Mouse (Mus musculus) limb, embryonic 10.5 days (tissue): ENCODE measurements at regions not wholly inside any gene's neighbourhood (a gene's known extent, or its start where the extent isn't known, plus 50 kb on each side); places are given as distances from the start of the nearest gene placed in this dataset.

Experiments
- DNase-seq: peaks from one replicate; pipeline ENCODE4 v3.0.0-alpha.2; 2017; ENCODE audit warnings: low spot score
- H3K27ac ChIP-seq: fragments of 300-500 bp; sonication (generic); 2 replicates; pipeline ENCODE4 v1.5.1; 2016; ENCODE audit warnings: mild to moderate bottlenecking
- H3K27me3 ChIP-seq: fragments of 300-500 bp; sonication (generic); 2 replicates; pipeline ENCODE4 v1.6.1; 2016; ENCODE audit warnings: low read depth, mild to moderate bottlenecking; ENCODE audit not compliant: poor library complexity, severe bottlenecking
- H3K36me3 ChIP-seq: fragments of 300-500 bp; sonication (generic); 2 replicates; pipeline ENCODE4 v1.6.1; 2016; ENCODE audit warnings: mild to moderate bottlenecking, moderate library complexity
- H3K4me1 ChIP-seq: fragments of 300-500 bp; sonication (generic); 2 replicates; pipeline ENCODE4 v1.6.1; 2016
- H3K4me3 ChIP-seq: fragments of 300-500 bp; sonication (generic); 2 replicates; pipeline ENCODE4 v1.5.1; 2016; ENCODE audit warnings: mild to moderate bottlenecking, moderate library complexity
- H3K9me3 ChIP-seq: fragments of 300-500 bp; sonication (generic); replicated peaks from 2 replicates; pipeline ENCODE4 v1.6.1; 2016; ENCODE audit warnings: mild to moderate bottlenecking
- WGBS: fragments of 180-500 bp; shearing (Covaris S2); methylation state at CpG from one replicate; pipeline ENCODE4 v1.1.7; 2016; 5-methylcytosine and 5-hydroxymethylcytosine counted together

GRCm38 (mm10) chr11:19606943-19607342 lies 317.2 kb upstream of the Spred2 start:
- 94% methylated on average over 8 of the region's 8 CpGs for WGBS
- H3K9me3 ChIP-seq = no peaks in the 10 kb centered on the region
- H3K4me1 ChIP-seq = peaks cover 23% of the 10 kb centered on the region
- no peaks in the 10 kb centered on the region for H3K36me3 ChIP-seq
- H3K27me3 ChIP-seq = no peaks in the 10 kb centered on the region
- no peak overlapping the region for H3K27ac ChIP-seq
- DNase-seq = no peak
- no peak overlapping the region for H3K4me3 ChIP-seq

GRCm38 (mm10) chr11:19607941-19608340 lies 316.2 kb upstream of the Spred2 start:
- no peaks in the 10 kb centered on the region for H3K36me3 ChIP-seq
- DNase-seq = no peak
- peaks cover 23% of the 10 kb centered on the region for H3K4me1 ChIP-seq
- no peak overlapping the region for H3K4me3 ChIP-seq
- no peak overlapping the region for H3K27ac ChIP-seq
- H3K9me3 ChIP-seq = no peaks in the 10 kb centered on the region
- no peaks in the 10 kb centered on the region for H3K27me3 ChIP-seq

- 87% methylated on average over 4 of the region's 4 CpGs for WGBS
- H3K27ac ChIP-seq = no peak overlapping the region
- no peak for DNase-seq
- no peaks in the 10 kb centered on the region for H3K27me3 ChIP-seq
- H3K4me3 ChIP-seq = no peak overlapping the region
- no peaks in the 10 kb centered on the region for H3K36me3 ChIP-seq
- peaks cover 23% of the 10 kb centered on the region for H3K4me1 ChIP-seq
- H3K9me3 ChIP-seq = no peaks in the 10 kb centered on the region
Measured at GRCm38 (mm10) chr11:19608523-19608922, 315.7 kb upstream of the Spred2 start.

GRCm38 (mm10) chr11:19610559-19610958 lies 313.6 kb upstream of the Spred2 start:
- whole genome bisulfite sequencing = 11% methylated on average over 6 of the region's 6 CpGs
- no peaks in the 10 kb centered on the region for H3K27me3 ChIP-seq
- no peak overlapping the region for H3K27ac ChIP-seq
- DNase-seq = peak; percentile 33
- no peaks in the 10 kb centered on the region for H3K9me3 ChIP-seq
- peaks cover 15% of the 10 kb centered on the region for H3K4me1 ChIP-seq
- no peaks in the 10 kb centered on the region for H3K36me3 ChIP-seq
- no peak overlapping the region for H3K4me3 ChIP-seq

- Histone ChIP-seq H3K27ac (no peak overlapping the region), H3K4me3 (no peak overlapping the region), H3K27me3 (0 out of 2 replicates have a peak, but pooled peaks cover 5% of the 10 kb centered on the region), H3K9me3 (no peaks in the 10 kb centered on the region), H3K4me1 (peaks cover 15% of the 10 kb centered on the region), H3K36me3 (no peaks in the 10 kb centered on the region)
- 82% methylated on average over 4 of the region's 4 CpGs for WGBS
- peak; percentile 26 for DNase-seq
Measured at GRCm38 (mm10) chr11:19611217-19611616, 313.0 kb upstream of the Spred2 start.

GRCm38 (mm10) chr11:19616520-19616919 lies 307.7 kb upstream of the Spred2 start:
- Histone ChIP-seq H3K36me3 (no peaks in the 10 kb centered on the region), H3K4me1 (peaks cover 13% of the 10 kb centered on the region), H3K9me3 (no peaks in the 10 kb centered on the region), H3K4me3 (no peak overlapping the region), H3K27ac (no peak overlapping the region), H3K27me3 (0 out of 2 replicates have a peak, but pooled peaks cover 10% of the 10 kb centered on the region)
- WGBS = 63% methylated on average over 4 of the region's 4 CpGs
- DNase-seq = no peak

GRCm38 (mm10) chr11:19619494-19619893 lies 304.7 kb upstream of the Spred2 start:
- H3K27me3 ChIP-seq = 0 out of 2 replicates have a peak, but pooled peaks cover 10% of the 10 kb centered on the region
- 88% methylated on average over 13 of the region's 13 CpGs for whole genome bisulfite sequencing
- no peak overlapping the region for H3K4me3 ChIP-seq
- no peaks in the 10 kb centered on the region for H3K36me3 ChIP-seq
- no peak overlapping the region for H3K27ac ChIP-seq
- H3K9me3 ChIP-seq = no peaks in the 10 kb centered on the region
- peaks cover 13% of the 10 kb centered on the region for H3K4me1 ChIP-seq
- DNase-seq = no peak

DNA sequence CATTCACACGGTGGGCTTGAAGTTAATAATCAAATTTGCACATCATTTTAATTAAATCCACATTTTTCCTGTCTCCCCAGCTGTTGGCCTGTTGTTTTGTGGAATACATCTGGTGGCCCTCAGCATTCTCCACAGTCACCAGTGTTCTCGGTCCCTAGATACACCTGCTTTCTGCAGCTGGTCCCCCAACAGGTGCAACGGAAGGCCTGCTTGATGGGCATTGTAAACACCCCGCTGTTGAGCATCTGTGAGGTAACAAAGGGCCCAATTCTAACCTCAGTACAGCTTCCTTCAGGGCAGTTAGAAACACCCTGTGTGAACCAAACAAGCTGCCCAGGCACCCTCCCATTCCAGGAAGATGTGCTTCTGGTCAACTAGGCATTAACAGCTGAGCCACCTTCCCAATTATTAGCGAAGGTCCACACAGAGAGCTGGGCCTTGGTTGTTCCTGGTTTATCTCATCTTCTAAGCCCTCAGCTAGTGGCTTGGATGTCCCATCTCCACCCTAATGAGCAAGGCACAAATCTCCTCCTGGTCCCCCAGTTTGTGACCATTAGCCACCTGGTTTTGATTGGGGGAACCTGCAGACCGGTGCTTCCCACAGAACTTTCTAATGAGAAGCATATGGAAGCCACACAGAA lies 293.0 kb upstream of the Spred2 start:
- WGBS = 41% methylated on average over 6 of the region's 6 CpGs
- Histone ChIP-seq H3K4me1 (peaks cover 29% of the 10 kb centered on the region), H3K4me3 (no peak overlapping the region), H3K36me3 (no peaks in the 10 kb centered on the region), H3K27me3 (peaks cover 55% of the 10 kb centered on the region), H3K27ac (no peak overlapping the region), H3K9me3 (no peaks in the 10 kb centered on the region)
- DNase-seq = peak; percentile 72

- H3K9me3 ChIP-seq = no peaks in the 10 kb centered on the region
- peaks cover 55% of the 10 kb centered on the region for H3K27me3 ChIP-seq
- no peaks in the 10 kb centered on the region for H3K36me3 ChIP-seq
- no peak overlapping the region for H3K27ac ChIP-seq
- peaks cover 29% of the 10 kb centered on the region for H3K4me1 ChIP-seq
- no peak overlapping the region for H3K4me3 ChIP-seq
- DNase-seq = no peak
- 85% methylated on average over 5 of the region's 5 CpGs for WGBS
Measured at GRCm38 (mm10) chr11:19632477-19632876, 291.7 kb upstream of the Spred2 start.

- H3K27me3 ChIP-seq = peaks cover 47% of the 10 kb centered on the region
- no peak overlapping the region for H3K4me3 ChIP-seq
- no peak for DNase-seq
- 85% methylated on average over 5 of the region's 5 CpGs for WGBS
- no peaks in the 10 kb centered on the region for H3K9me3 ChIP-seq
- no peak overlapping the region for H3K27ac ChIP-seq
- peaks cover 29% of the 10 kb centered on the region for H3K4me1 ChIP-seq
- no peaks in the 10 kb centered on the region for H3K36me3 ChIP-seq
Measured at GRCm38 (mm10) chr11:19633621-19634020, 290.6 kb upstream of the Spred2 start.

DNA sequence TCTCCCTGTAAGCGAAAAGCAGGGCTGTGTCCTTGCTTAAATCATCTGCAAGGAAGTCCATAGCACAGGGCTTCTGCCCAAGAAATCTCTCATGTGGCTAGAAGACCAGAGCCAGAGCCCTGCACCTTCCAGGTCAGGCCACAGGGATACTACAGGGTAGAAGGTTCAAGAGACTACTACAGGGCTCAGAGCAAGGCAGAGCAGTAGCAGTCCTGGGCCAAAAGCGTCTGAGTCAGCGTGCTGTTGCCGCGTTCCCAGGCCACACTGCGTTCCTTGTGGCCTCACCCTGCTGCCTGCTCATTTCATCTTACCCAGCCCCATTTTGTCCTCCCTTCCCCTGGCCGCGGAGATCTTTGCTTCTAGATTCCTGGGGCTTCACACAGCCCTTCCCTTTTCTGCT lies 283.0 kb upstream of the Spred2 start:
- 74% methylated on average over 8 of the region's 8 CpGs for WGBS
- no peak overlapping the region for H3K27ac ChIP-seq

DNA sequence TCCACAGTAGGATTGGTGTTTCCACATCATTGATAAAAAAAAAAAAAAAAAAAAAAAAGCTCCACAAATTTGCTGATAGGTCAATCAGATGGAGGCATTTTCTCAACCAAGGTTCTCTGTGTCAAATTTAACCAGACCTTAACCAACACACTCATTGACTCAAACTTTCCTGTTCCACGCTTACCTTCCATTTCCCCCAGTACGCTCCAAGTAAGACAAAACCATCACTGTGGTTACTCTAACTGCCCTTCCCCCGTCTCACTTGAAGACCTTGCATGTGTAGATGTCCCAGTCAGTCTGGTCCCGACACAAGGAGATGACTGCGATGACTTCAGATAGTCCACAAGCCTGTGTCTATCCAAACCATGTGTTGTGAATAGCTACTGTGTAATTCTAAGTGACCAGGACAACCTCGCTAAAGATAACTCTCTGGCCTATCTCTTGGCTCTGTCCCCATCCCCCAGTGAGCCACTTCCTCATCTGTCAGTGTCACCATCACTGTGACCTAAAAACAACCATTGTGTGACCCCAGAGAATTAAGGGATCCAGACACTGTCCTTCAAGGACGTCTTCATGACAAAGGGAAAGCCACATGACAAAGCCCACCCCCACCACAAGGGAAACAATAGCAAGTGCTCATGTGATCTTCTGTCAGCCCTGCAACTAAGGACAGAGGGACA lies 279.9 kb upstream of the Spred2 start:
- 76% methylated on average over 7 of the region's 7 CpGs for WGBS

More for the DNA sequence above, 283.0 kb upstream of the Spred2 start:
- Histone ChIP-seq H3K36me3 (no peaks in the 10 kb centered on the region), H3K4me3 (no peak overlapping the region), H3K27me3 (peaks cover 8% of the 10 kb centered on the region; the same call in 1 of the 2 replicates), H3K4me1 (peaks cover 5% of the 10 kb centered on the region; the same call in 1 of the 2 replicates), H3K9me3 (no peaks in the 10 kb centered on the region)
- no peak for DNase-seq

DNA sequence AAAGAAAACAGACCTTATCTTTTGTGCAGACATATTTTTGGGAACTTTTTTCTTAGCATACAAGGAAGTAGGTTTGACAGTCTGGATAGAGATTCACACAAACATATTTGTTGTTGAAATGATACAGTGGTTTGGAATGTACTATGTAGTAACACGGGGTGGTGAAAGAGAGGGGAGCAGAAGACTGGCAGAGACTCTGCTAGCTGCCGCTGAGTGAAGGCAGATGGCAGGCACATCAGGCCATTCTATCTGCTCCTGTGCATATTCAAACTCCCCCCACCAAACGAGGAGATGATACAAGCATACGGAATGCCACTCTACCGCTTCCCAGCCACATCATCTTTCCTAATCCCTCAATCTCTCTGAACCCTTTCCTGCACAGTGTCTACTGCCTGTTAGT lies 279.1 kb upstream of the Spred2 start:
- no peak overlapping the region for H3K4me3 ChIP-seq
- H3K36me3 ChIP-seq = no peaks in the 10 kb centered on the region
- peaks cover 5% of the 10 kb centered on the region; the same call in 1 of the 2 replicates for H3K4me1 ChIP-seq
- H3K27ac ChIP-seq = no peak overlapping the region
- H3K27me3 ChIP-seq = 0 out of 2 replicates have a peak, but pooled peaks cover 3% of the 10 kb centered on the region
- WGBS = 84% methylated on average over 5 of the region's 5 CpGs
- no peaks in the 10 kb centered on the region for H3K9me3 ChIP-seq
- DNase-seq = no peak

More for the DNA sequence above, 279.9 kb upstream of the Spred2 start:
- Histone ChIP-seq H3K27me3 (0 out of 2 replicates have a peak, but pooled peaks cover 8% of the 10 kb centered on the region), H3K27ac (no peak overlapping the region), H3K4me1 (peaks cover 5% of the 10 kb centered on the region; the same call in 1 of the 2 replicates), H3K9me3 (no peaks in the 10 kb centered on the region), H3K36me3 (no peaks in the 10 kb centered on the region), H3K4me3 (no peak overlapping the region)
- no peak for DNase-seq
